Mouse (Mus musculus) brain, embryonic 14.5 days (tissue): ENCODE data around the gene Kcnd3. TPM values are rescaled to one million over a fixed set of nuclear protein-coding genes. Genes with fewer than 3 reads are reported as not detected.

Source experiments
- DNase-seq: peaks from one replicate; pipeline ENCODE4 v3.0.0-alpha.2; 2011; ENCODE audit warnings: low read depth
- CTCF ChIP-seq: fragments of 200-500 bp; IDR thresholded peaks from 2 replicates; pipeline ENCODE4 v1.5.1; 2012; ENCODE audit warnings: inconsistent platforms, mild to moderate bottlenecking, moderate library complexity, borderline replicate concordance; ENCODE audit not compliant: insufficient read depth, insufficient read length; ENCODE audit errors: extremely low read depth
- POLR2A ChIP-seq: fragments of 200-500 bp; IDR thresholded peaks from 2 replicates; pipeline ENCODE4 v1.6.1; 2012; ENCODE audit warnings: mild to moderate bottlenecking, inconsistent platforms, borderline replicate concordance; ENCODE audit not compliant: poor library complexity, insufficient read depth, insufficient read length, severe bottlenecking; ENCODE audit errors: extremely low read depth
- polyA plus RNA-seq: library from polyadenylated mRNA; depleted of rRNA; stranded (reverse); fragments of >200 nt; gene quantifications from 2 replicates; pipeline ENCODE4 v1.2.3, GENCODE M21; 2012

Gene Kcnd3
- polyA plus RNA-seq, 1 experiment = 32.0 TPM

DNA sequence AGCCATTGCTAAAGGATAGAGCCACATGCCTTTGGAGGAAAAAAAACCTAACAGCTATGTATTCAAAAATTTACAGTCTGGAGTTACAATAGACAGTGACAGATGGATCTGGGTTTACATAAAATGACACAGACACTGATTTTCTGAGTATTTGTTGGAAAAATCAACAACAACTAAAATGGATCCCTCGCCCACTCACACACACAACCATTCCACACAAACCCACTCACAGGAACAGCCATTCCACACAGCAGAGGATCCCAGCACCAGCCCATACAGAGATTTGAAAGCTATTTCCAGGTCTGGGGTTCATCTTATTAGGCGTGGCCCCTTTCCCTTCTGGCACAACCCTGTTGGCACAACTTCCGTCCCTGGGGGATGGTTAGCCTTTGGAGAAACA lies 156.7 kb downstream of the Kcnd3 start:
- TF ChIP-seq CTCF (no peak), POLR2A (no peak)
- DNase-seq = no peak

DNA sequence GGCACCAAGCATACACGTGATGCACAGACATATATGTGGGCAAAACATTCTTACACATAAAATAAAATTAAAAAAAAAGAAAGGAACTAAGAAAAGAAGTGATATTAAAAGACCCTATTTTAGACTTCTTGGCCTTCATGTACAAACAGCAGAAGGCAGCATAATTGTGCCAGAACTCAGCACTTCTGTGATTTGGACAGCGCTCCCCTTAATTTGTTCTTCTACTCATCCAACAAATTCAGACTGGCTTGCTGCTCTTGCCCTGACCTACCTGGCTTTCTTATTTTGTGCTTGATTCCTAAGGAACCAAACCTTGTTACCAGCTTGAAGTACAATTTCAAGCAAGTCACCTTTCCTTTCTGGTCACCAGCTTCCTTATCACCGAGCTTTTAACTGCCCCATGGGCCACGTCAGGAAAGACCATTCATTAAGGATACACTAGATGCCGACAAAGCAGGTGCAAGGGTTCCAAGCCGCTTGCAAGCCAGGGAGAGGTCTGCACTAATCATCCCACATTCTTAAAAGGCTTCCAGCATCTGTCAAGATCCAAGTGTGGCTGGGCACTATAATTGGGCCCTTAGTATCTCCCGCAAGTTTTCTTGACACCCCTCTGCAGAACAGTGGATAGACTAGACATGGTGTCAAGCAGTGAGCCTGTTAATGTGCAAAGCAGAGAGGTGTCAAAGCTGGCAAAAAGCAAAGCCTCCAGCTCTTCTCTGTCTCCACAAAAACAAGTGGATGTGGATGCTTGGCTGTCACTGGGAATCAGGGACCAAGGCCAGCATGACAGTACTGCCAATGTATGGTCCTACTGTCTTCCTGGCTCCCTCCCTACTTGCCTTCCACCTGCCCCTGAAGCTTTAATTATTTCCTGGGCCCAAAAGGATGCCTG lies 159.6 kb downstream of the Kcnd3 start:
- TF ChIP-seq POLR2A = no peak
- TF ChIP-seq CTCF = no peak
- peak; percentile 66 for DNase-seq

DNA sequence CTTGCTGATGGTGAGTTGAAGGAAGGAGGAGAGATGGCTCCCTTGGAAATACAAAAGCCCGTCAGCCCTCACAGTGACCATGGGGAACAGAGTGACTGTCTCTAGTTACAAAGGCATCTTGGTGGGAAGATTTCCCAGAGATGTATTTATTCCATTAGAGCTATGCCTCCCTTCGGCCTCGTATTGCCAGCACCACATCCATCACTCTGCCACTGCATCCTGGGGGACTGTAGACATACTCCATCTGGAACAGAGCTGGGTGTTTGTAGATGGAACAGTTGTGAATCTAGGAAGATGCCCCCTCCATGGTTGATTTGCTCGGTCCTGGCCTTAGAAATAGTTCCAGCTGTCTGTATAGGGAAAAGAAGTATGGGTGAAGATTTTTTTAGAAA lies 160.3 kb downstream of the Kcnd3 start:
- no peak for DNase-seq
- TF ChIP-seq POLR2A (no peak), CTCF (no peak)

DNA sequence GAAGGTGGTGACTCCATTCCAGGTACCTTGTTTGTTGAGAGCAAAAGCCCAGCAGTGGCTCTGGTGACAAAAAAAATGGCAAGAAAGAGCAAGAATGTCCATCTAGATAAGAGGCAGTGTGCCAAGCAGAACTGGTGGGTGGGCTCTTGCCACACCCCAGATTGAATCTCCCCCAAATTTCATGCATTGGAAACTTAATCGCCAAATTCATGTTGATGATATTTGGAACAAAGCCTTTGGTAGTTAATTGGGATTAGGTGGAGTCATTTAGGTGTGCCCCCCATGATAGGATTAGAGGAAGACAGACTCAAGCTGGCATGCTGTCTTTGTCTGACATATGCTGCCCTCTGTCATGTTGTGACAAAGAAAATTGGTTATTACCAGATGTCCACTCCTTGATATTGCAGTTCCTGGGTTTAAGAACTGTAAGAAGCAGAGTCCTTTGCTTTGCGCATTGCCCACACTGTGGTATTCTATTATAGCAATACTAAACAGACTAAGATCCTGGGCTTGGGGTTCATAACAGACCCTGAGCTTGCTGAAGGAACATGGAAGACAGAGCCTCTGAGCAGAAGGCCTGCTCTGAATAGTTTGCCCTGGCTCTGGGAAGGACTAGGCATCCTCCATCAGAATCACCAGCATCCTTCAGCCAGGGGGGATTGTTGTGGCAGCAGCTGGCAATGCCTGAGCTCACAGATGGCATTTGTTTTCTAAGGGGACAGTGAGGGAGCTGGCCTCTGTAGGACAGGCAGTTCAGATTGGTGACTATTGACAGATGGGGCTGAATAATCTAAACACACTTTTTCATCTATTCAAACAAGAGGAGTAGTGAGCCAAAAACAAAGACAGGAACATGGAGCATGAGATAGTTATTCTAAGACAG lies 165.0 kb downstream of the Kcnd3 start:
- TF ChIP-seq POLR2A (no peak), CTCF (no peak)
- DNase-seq = peak; percentile 77

DNA sequence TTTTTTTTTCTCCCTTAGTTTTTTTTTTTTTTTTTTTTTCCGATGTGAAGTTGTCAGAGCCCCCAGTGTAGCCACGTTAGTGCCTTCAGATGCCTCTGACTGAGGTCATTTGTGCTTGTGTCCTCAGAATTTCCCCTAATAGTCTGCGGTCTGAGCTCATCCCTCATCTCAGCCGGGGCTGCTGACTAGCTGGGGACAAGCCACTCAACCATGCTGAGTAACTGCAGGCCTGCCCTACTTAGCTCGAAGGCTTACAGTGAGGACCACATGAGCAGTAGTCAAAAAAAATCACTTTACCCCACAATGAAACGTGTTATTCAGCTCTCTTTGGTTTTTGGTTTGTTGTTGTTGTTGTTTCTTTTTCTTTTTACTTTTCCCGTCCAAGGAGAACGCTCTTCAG lies 169.0 kb downstream of the Kcnd3 start:
- DNase-seq = no peak
- TF ChIP-seq POLR2A = no peak
- TF ChIP-seq CTCF = no peak

DNA sequence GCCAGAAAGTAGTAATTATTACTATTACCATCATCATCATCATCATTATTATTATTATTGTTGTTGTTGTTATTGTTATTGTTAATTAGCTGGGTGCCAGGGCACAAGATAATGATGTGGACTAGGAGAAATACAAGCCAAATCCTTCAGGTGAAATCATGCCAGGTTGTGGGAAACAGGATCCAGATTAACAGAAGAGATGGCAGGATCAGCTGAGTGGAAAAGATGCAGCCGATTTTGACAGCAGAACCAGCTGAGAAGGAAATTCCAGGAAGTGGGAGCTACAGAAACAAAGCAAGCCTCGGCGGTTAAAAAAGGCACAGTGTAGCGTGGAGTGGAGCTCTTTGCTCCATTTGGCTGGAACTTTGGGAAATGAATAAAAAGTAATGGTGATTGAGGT lies 171.0 kb downstream of the Kcnd3 start:
- no peak for TF ChIP-seq POLR2A
- DNase-seq = no peak

DNA sequence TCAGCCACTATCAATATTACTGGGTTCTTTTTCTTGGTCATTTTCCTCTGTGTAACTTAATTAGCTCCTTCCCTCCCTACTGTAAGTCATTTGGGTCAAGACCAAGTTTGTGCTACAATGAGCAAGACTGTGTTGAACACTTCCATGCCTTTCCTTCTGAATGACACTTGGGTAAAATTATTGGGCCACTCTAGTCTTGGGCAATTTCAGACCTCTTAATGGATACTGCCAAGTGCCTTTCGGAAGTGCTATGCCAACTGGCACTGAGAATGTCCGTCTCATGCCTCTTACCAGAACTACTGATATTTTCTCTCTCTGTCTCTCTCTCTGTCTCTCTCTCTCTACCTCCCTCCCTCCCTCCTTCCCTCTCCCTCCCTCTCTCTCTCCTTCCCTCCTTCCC lies 173.8 kb downstream of the Kcnd3 start:
- DNase-seq = no peak
- no peak for TF ChIP-seq POLR2A
- no peak for TF ChIP-seq CTCF

DNA sequence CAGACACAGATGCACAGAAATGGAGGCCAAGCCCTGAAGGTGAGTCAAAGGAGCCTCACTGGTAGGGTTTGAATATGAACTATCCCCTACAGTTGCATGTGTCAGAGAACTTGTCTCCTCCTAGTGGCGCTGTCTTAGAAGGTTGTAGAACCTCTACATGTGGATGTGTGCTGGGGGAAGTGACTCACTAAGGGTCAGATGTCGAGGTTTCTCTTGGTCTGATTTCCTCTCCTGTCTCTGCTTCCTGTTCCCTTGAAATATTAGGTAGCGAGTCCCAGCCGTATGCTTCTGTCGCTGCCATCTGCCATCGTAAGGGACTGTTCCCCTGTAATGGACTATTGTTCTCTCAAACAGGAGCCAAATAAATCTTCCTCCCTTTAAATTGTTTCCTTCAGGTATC lies 175.1 kb downstream of the Kcnd3 start:
- TF ChIP-seq CTCF (no peak), POLR2A (no peak)
- no peak for DNase-seq

DNA sequence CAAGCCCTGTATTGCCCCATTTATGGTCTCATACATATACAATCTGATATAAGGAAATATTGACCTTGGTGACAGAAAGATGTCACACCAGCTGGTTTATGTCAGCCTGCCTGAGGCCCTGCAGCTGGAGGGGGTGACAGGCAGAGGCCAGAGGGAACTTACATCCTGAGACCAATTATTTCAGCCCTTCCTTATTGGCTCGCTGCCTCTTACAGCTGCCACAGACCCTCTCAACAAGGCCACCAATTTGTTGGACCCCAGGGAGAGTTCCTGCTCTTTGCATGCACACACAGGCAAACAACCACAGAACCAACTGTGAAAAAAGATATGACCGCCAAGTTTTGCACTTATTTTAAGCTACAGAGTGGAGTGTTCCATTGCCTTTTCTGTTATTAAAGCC lies 180.2 kb downstream of the Kcnd3 start:
- no peak for TF ChIP-seq CTCF
- TF ChIP-seq POLR2A = no peak
- peak; percentile 66 for DNase-seq

DNA sequence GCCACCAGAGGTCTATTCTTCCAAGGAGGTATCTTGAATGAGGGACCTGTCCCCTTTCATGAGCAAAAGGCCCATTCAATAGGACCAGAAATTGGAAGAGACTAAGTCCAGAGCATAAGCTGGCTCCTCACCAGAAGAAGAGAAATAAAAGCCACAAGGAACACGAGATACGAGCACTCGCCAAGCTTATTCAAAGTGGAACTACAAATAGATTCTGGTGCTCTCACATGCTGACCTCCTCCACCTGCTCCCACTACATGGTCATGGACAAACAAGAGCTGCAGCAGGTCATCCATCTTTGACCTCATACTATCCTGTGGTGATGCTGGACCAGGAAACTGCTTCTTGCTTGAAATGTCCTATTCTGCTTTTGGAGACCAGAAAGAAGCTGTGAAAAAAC lies 180.9 kb downstream of the Kcnd3 start:
- no peak for TF ChIP-seq CTCF
- no peak for TF ChIP-seq POLR2A
- DNase-seq = no peak

DNA sequence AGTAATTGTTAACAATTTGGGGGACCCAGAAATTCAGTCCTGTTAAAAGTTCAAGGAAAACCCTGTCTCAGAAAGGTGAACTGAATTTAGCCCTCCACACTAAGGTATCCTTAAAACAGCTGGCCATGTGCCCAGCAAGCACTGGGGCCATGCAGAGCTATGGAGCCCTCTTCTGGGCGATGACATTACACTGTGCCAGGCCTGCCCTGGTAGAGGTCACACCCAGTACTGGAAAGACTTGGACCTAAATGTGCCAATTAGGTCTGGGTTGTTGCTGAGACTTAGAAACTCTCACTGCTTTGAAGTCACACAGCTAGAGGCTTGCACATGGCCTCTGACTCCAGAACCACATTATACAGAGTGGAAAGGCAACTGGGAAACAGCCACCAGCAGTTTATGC lies 190.1 kb downstream of the Kcnd3 start:
- DNase-seq = peak; percentile 71
- TF ChIP-seq CTCF (peak; percentile 50; the same call in 1 of the 2 replicates), POLR2A (no peak)
